Mouse (Mus musculus): ENCODE results near the gene Lrmda. TPM values are rescaled to one million over a fixed set of nuclear protein-coding genes. Genes with fewer than 3 reads are reported as not detected.

Gene Lrmda
- total RNA-seq, 2 experiments from 2014 or later = 6.8 to 9.1 TPM

- DNase-seq (ENCODE audit: low spot score in 2 of 2) = no peak
Measured at GRCm38 (mm10) chr14:22037498-22038131, 18.1 kb downstream of the Lrmda start.

GRCm38 (mm10) chr14:22042146-22042545, 22.6 kb downstream of the Lrmda start:
- no peak for DNase-seq (ENCODE audit: low spot score in 2 of 2)

- no peak for DNase-seq (ENCODE audit: low spot score in 2 of 2)
Measured at GRCm38 (mm10) chr14:22043420-22043819, 23.9 kb downstream of the Lrmda start.

GRCm38 (mm10) chr14:22046262-22046856, 26.8 kb downstream of the Lrmda start:
- no peak for DNase-seq (ENCODE audit: low spot score in 2 of 2)

GRCm38 (mm10) chr14:22048068-22048899, 28.8 kb downstream of the Lrmda start:
- DNase-seq (ENCODE audit: low spot score in 2 of 2) = no peak

GRCm38 (mm10) chr14:22048900-22049199, 29.3 kb downstream of the Lrmda start:
- no peak for DNase-seq (ENCODE audit: low spot score in 2 of 2)

GRCm38 (mm10) chr14:22049282-22049681, 29.8 kb downstream of the Lrmda start:
- no peak for DNase-seq (ENCODE audit: low spot score in 2 of 2)

GRCm38 (mm10) chr14:22051941-22052664, 32.6 kb downstream of the Lrmda start:
- DNase-seq (ENCODE audit: low spot score in 2 of 2) = no peak

- DNase-seq (ENCODE audit: low spot score in 2 of 2) = no peak
Measured at GRCm38 (mm10) chr14:22055630-22056029, 36.1 kb downstream of the Lrmda start.

GRCm38 (mm10) chr14:22056246-22056645, 36.7 kb downstream of the Lrmda start:
- no peak for DNase-seq (ENCODE audit: low spot score in 2 of 2)

GRCm38 (mm10) chr14:22058729-22059128, 39.2 kb downstream of the Lrmda start:
- no peak for DNase-seq (ENCODE audit: low spot score in 2 of 2)

GRCm38 (mm10) chr14:22059348-22059861, 39.9 kb downstream of the Lrmda start:
- no peak for DNase-seq (ENCODE audit: low spot score in 2 of 2)

- no peak for DNase-seq (ENCODE audit: low spot score in 2 of 2)
Measured at GRCm38 (mm10) chr14:22060787-22061186, 41.3 kb downstream of the Lrmda start.

- DNase-seq (ENCODE audit: low spot score in 2 of 2) = no peak
Measured at GRCm38 (mm10) chr14:22062117-22062855, 42.8 kb downstream of the Lrmda start.

- no peak for DNase-seq (ENCODE audit: low spot score in 2 of 2)
Measured at GRCm38 (mm10) chr14:22069169-22069568, 49.7 kb downstream of the Lrmda start.

GRCm38 (mm10) chr14:22073385-22073784, 53.9 kb downstream of the Lrmda start:
- no peak for DNase-seq (ENCODE audit: low spot score in 2 of 2)

GRCm38 (mm10) chr14:22074229-22074628, 54.7 kb downstream of the Lrmda start:
- DNase-seq (ENCODE audit: low spot score in 2 of 2) = no peak

- DNase-seq (ENCODE audit: low spot score in 2 of 2) = no peak
Measured at GRCm38 (mm10) chr14:22083931-22084330, 64.4 kb downstream of the Lrmda start.

GRCm38 (mm10) chr14:22085411-22085810, 65.9 kb downstream of the Lrmda start:
- no peak for DNase-seq (ENCODE audit: low spot score in 2 of 2)

GRCm38 (mm10) chr14:22088604-22089003, 69.1 kb downstream of the Lrmda start:
- DNase-seq (ENCODE audit: low spot score in 2 of 2) = no peak

- no peak for DNase-seq (ENCODE audit: low spot score in 2 of 2)
Measured at GRCm38 (mm10) chr14:22089331-22089730, 69.8 kb downstream of the Lrmda start.
